19 mouse cellular contexts compared by ENCODE assay signal in genomic region chr5:130197981-130198380, GRCm38 (mm10).
"Had no signal": no experiment of that assay in that cellular context is flagged by ENCODE, and none has a peak within 500 bp of the region (broad histone marks: within the 10 kb centered on the region; RNA-seq: fewer than 3 reads in every experiment).

No protein-coding gene starts in this region.

- H3K4me1 ChIP-seq: neural tube, embryonic 12.5 days; neural tube, embryonic 15.5 days; stomach, embryonic 15.5 days had no signal

- H3K9me3 ChIP-seq: liver, embryonic 13.5 days; neural tube, embryonic 12.5 days; neural tube, embryonic 15.5 days; stomach, embryonic 15.5 days had no signal

- H3K27me3 ChIP-seq: liver, embryonic 13.5 days; neural tube, embryonic 12.5 days; neural tube, embryonic 15.5 days; stomach, embryonic 15.5 days had no signal

- H3K27ac ChIP-seq: kidney, postnatal 0 days; liver, embryonic 13.5 days; neural tube, embryonic 12.5 days; neural tube, embryonic 15.5 days; stomach, embryonic 15.5 days had no signal

- H3K9ac ChIP-seq: liver, embryonic 13.5 days; neural tube, embryonic 12.5 days; neural tube, embryonic 15.5 days; stomach, embryonic 15.5 days had no signal

- H3K4me2 ChIP-seq: liver, embryonic 13.5 days; midbrain, embryonic 11.5 days; neural tube, embryonic 12.5 days; neural tube, embryonic 15.5 days; stomach, embryonic 15.5 days had no signal

- H3K4me3 ChIP-seq: liver, embryonic 13.5 days; neural tube, embryonic 12.5 days; neural tube, embryonic 15.5 days; stomach, embryonic 15.5 days had no signal

- DNase-seq: kidney, adult 11 months; kidney, adult 9 months; kidney, postnatal 36 days; layer of hippocampus, adult 9-11 months; liver, embryonic 13.5 days; lung, adult 2 months; lung, postnatal 14 days; lung, postnatal 4 days; midbrain, embryonic 14.5 days; right cerebral cortex, adult 18-20 months; right cerebral cortex, postnatal 14 days; right cerebral cortex, postnatal 4 days; spleen, adult 18-20 months; thymus, postnatal 25 days had no signal
